Mouse (Mus musculus): Measurements from ENCODE around the gene Chn1.

GRCm38 (mm10) chr2:73779796-73780195 is 4.7 kb upstream of the Chn1 start:
- TF ChIP-seq CTCF (IDR thresholded peaks at IDR 0.05; ENCODE audit: insufficient read depth, low read length) = no peak
- TF ChIP-seq POLR2A (IDR thresholded peaks at IDR 0.05; ENCODE audit: borderline replicate concordance, extremely low read depth, low read depth, low read length) = no peak
